Mouse (Mus musculus) ES-E14 (cell line): ENCODE results near the gene Mrpl38.

Experiments
- CHD2 ChIP-seq: IDR thresholded peaks from 2 replicates; pipeline ENCODE4 v1.6.1; 2014; ENCODE audit warnings: mild to moderate bottlenecking, low read depth, low read length, inconsistent platforms
- HCFC1 ChIP-seq: IDR thresholded peaks from 2 replicates; pipeline ENCODE4 v1.6.1; 2012; ENCODE audit warnings: low read length, inconsistent platforms, borderline replicate concordance; ENCODE audit not compliant: insufficient read depth
- MAFK ChIP-seq: IDR thresholded peaks from 2 replicates; pipeline ENCODE4 v1.6.1; 2014; ENCODE audit warnings: mild to moderate bottlenecking, low read depth, low read length, inconsistent platforms; ENCODE audit not compliant: insufficient read depth

GRCm38 (mm10) chr11:116111067-116111466, 27.6 kb downstream of the Mrpl38 start:
- no peak for TF ChIP-seq CHD2
- no peak for TF ChIP-seq MAFK
- no peak for TF ChIP-seq HCFC1
